Mouse (Mus musculus) forebrain, embryonic 12.5 days (tissue): ENCODE measurements around the gene Rccd1. TPM values are rescaled to one million over a fixed set of nuclear protein-coding genes. Genes with fewer than 3 reads are reported as not detected.

Experiments
- ATAC-seq: fragments of 200-750 bp; cut with Nextera tagmentation; 2 replicates; pipeline ENCODE4 v1.8.0; 2017; ENCODE audit warnings: moderate TSS enrichment; ENCODE audit not compliant: low FRiP score
- H3K27ac ChIP-seq: fragments of 300-500 bp; sonication (generic); 2 replicates; pipeline ENCODE4 v1.5.1; 2016; ENCODE audit warnings: mild to moderate bottlenecking
- H3K27me3 ChIP-seq: fragments of 300-500 bp; sonication (generic); 2 replicates; pipeline ENCODE4 v1.6.1; 2016; ENCODE audit warnings: mild to moderate bottlenecking
- H3K36me3 ChIP-seq: fragments of 300-500 bp; sonication (generic); replicated peaks from 2 replicates; pipeline ENCODE4 v1.6.1; 2016; ENCODE audit warnings: mild to moderate bottlenecking
- H3K4me1 ChIP-seq: fragments of 300-500 bp; sonication (generic); 2 replicates; pipeline ENCODE4 v1.6.1; 2016
- H3K4me2 ChIP-seq: fragments of 300-500 bp; sonication (generic); 2 replicates; pipeline ENCODE4 v1.6.1; 2016; ENCODE audit warnings: mild to moderate bottlenecking, moderate library complexity
- H3K4me3 ChIP-seq: fragments of 300-500 bp; sonication (generic); replicated peaks from 2 replicates; pipeline ENCODE4 v1.5.1; 2016; ENCODE audit warnings: mild to moderate bottlenecking
- H3K9ac ChIP-seq: fragments of 300-500 bp; sonication (generic); 2 replicates; pipeline ENCODE4 v1.6.1; 2016; ENCODE audit warnings: mild to moderate bottlenecking
- H3K9me3 ChIP-seq: fragments of 300-500 bp; sonication (generic); 2 replicates; pipeline ENCODE4 v1.6.1; 2016
- WGBS: fragments of 180-500 bp; shearing (Covaris S2); methylation state at CpG from one replicate; pipeline ENCODE4 v1.1.7; 2016; 5-methylcytosine and 5-hydroxymethylcytosine counted together
- polyA plus RNA-seq: library from polyadenylated mRNA; unstranded; fragments of >200 nt; fragmentation: Nextera tagmentation; extraction: Ambion mirVana; gene quantifications from 2 replicates; pipeline ENCODE4 v1.2.1, GENCODE M21; 2016

Rccd1 gene
- polyA plus RNA-seq, 1 experiment from 2014 or later = 19.1 TPM

- Histone ChIP-seq H3K27me3 (no peaks in the 10 kb centered on the region), H3K9me3 (peaks cover 5% of the 10 kb centered on the region; the same call in 1 of the 2 replicates), H3K27ac (peak within 1 kb of the TSS; percentile 63), H3K9ac (peak within 1 kb of the TSS; percentile 80), H3K36me3 (peaks cover 48% of the 10 kb centered on the region), H3K4me2 (peak within 1 kb of the TSS; percentile 95), H3K4me3 (peak within 1 kb of the TSS; percentile 79), H3K4me1 (peaks cover 18% of the 10 kb centered on the region)
- peak; percentile 89 for ATAC-seq
- 4% methylated on average over 21 of the region's 21 CpGs for WGBS
These were observed 55.1 kb downstream of the Rccd1 start, which contains the start of gene Vps33b for GRCm38 (mm10) chr7:80268897-80269750. Gene Vps33b (plus strand): TSS chr7:80269649.

GRCm38 (mm10) chr7:80267764-80268163 is 56.5 kb downstream of the Rccd1 start:
- Histone ChIP-seq H3K36me3 (peaks cover 43% of the 10 kb centered on the region), H3K27ac (no peak overlapping the region), H3K4me3 (no peak overlapping the region), H3K9me3 (no peaks in the 10 kb centered on the region), H3K27me3 (no peaks in the 10 kb centered on the region), H3K4me2 (no peak overlapping the region), H3K4me1 (peaks cover 18% of the 10 kb centered on the region), H3K9ac (no peak overlapping the region)
- ATAC-seq = no peak
- 93% methylated on average over 1 of the region's 1 CpGs for WGBS

DNA sequence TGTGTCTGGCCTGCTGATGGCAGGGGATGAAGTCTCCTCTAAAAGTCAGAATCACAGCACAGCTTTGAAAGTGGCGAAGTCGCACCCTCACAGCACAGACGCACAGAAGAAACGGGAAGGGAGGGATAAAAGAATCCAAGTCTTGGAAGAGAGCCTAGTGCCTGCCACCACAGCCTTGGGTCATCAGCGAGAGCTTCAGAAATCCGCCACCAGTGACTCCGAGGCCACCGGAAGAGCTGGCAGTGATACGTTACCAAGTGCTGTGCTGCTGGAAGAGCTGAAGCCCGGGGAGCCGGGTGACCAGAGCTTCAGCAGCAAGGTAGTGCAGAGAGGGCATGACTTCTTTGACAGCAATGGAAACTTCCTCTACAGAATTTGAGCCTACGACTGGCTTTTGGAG is 59.6 kb downstream of the Rccd1 start:
- 95% methylated on average over 12 of the region's 12 CpGs for WGBS
- ATAC-seq = no peak

DNA sequence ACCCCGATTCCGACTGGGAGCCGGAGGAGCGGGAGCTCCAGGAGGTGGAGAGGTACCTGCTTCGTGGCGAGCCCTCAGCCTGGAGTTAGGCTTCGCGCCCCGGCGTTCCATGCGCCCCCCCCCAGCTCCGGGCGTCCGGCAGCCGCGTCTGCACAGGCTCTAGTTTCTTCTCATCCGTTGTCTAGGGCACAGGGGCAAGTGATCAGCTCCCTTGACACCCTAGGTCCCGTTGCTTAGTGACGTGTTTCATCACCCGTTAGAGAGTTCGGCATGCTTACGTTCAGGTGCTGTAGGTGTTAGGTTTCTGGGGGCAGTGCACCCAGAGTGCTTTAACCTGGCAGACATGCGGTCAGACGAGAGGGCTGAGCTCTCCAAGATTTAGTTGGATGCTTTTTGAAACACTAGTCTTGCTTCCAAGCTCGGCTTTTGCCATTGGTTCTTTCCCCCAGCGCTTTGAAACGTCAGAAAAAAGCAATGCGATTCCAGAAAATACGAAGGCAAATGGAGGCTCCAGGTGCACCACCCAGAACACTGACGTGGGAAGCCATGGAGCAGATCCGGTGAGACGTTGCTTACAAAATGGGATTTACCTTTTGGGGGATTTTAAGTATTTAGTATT is 62.8 kb downstream of the Rccd1 start:
- H3K4me3 ChIP-seq = peak overlapping the region; percentile 86
- 2% methylated on average over 32 of the region's 32 CpGs for WGBS
- H3K27ac ChIP-seq = peak overlapping the region; percentile 75

More for the DNA sequence above, 59.6 kb downstream of the Rccd1 start:
- H3K4me3 ChIP-seq = no peak overlapping the region
- no peaks in the 10 kb centered on the region for H3K9me3 ChIP-seq
- peaks cover 38% of the 10 kb centered on the region for H3K36me3 ChIP-seq
- H3K27ac ChIP-seq = no peak overlapping the region
- peaks cover 5% of the 10 kb centered on the region for H3K27me3 ChIP-seq
- peaks cover 15% of the 10 kb centered on the region for H3K4me1 ChIP-seq
- H3K9ac ChIP-seq = no peak overlapping the region
- H3K4me2 ChIP-seq = no peak overlapping the region

GRCm38 (mm10) chr7:80260625-80261371 is 63.5 kb downstream of the Rccd1 start, which contains the start of gene Ngrn:
Gene Ngrn (plus strand): TSS chr7:80261215.
- Histone ChIP-seq H3K4me2 (peak within 1 kb of the TSS; percentile 94), H3K4me1 (peaks cover 9% of the 10 kb centered on the region), H3K9ac (peak within 1 kb of the TSS; percentile 80), H3K9me3 (no peaks in the 10 kb centered on the region), H3K4me3 (peak within 1 kb of the TSS; percentile 86), H3K27me3 (peaks cover 36% of the 10 kb centered on the region), H3K27ac (peak within 1 kb of the TSS; percentile 75), H3K36me3 (peaks cover 25% of the 10 kb centered on the region)
- peak; percentile 88 for ATAC-seq
- 27% methylated on average over 40 of the region's 40 CpGs for WGBS

More for the DNA sequence above, 62.8 kb downstream of the Rccd1 start:
- H3K9ac ChIP-seq = peak overlapping the region; percentile 80
- peak overlapping the region; percentile 94 for H3K4me2 ChIP-seq
- H3K36me3 ChIP-seq = peaks cover 32% of the 10 kb centered on the region
- peak; percentile 70; the same call in 1 of the 2 replicates for ATAC-seq
- no peaks in the 10 kb centered on the region for H3K9me3 ChIP-seq
- H3K4me1 ChIP-seq = peaks cover 9% of the 10 kb centered on the region
- H3K27me3 ChIP-seq = peaks cover 33% of the 10 kb centered on the region

- H3K9ac ChIP-seq = no peak overlapping the region
- no peaks in the 10 kb centered on the region for H3K36me3 ChIP-seq
- no peak overlapping the region for H3K4me3 ChIP-seq
- ATAC-seq = no peak
- H3K4me1 ChIP-seq = peaks cover 9% of the 10 kb centered on the region
- 82% methylated on average over 2 of the region's 2 CpGs for WGBS
- H3K4me2 ChIP-seq = no peak overlapping the region
- no peaks in the 10 kb centered on the region for H3K9me3 ChIP-seq
- H3K27me3 ChIP-seq = peaks cover 48% of the 10 kb centered on the region
- H3K27ac ChIP-seq = no peak overlapping the region
These were observed 66.5 kb downstream of the Rccd1 start for GRCm38 (mm10) chr7:80257706-80258105.

DNA sequence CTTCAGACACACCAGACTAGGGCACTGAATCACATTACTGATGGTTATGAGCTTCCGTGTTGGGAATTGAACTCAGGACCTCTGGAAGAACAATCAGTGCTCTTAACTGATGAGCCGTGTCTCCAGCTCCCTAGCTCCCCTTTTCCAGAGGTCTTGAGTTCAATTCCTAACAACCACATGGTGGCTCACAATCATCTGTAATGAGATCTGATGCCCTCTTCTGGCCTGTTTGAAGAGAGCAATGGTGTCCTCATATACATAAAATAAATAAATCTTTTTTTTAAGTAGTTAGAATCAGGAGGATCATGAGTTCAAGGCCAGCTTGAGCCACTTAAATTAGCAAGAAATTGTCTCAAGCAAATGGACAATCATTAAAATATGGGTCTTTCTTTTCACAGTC is 68.3 kb downstream of the Rccd1 start:
- Histone ChIP-seq H3K4me1 (no peaks in the 10 kb centered on the region), H3K4me2 (no peak overlapping the region), H3K4me3 (no peak overlapping the region), H3K27me3 (peaks cover 52% of the 10 kb centered on the region), H3K9ac (no peak overlapping the region), H3K9me3 (no peaks in the 10 kb centered on the region), H3K27ac (no peak overlapping the region), H3K36me3 (no peaks in the 10 kb centered on the region)
- WGBS = 66% methylated on average over 2 of the region's 2 CpGs
- ATAC-seq = no peak

GRCm38 (mm10) chr7:80252886-80253285 is 71.4 kb downstream of the Rccd1 start:
- no peak overlapping the region for H3K9ac ChIP-seq
- H3K4me1 ChIP-seq = no peaks in the 10 kb centered on the region
- H3K27me3 ChIP-seq = peaks cover 33% of the 10 kb centered on the region
- H3K36me3 ChIP-seq = no peaks in the 10 kb centered on the region
- no peaks in the 10 kb centered on the region for H3K9me3 ChIP-seq
- ATAC-seq = no peak
- no peak overlapping the region for H3K4me3 ChIP-seq
- WGBS = 89% methylated on average over 11 of the region's 11 CpGs
- no peak overlapping the region for H3K4me2 ChIP-seq
- no peak overlapping the region for H3K27ac ChIP-seq

DNA sequence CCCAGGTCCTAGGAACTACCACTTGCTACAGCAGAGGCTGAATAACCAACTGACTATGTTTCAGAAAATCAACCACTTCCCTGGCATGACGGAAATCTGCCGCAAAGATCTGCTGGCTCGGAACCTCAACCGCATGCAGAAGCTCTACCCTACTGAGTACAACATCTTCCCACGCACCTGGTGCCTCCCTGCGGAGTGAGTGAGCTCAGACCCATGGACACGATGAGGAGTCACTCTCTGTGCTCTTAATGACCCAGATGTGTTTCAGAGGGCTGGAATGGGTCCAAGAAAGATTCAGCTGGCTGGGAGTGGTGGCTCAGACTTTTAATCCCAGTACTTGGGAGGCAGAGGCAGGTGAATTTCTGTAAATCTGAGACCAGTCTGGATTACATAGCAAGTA is 71.8 kb downstream of the Rccd1 start:
- Histone ChIP-seq H3K36me3 (no peaks in the 10 kb centered on the region), H3K27ac (no peak overlapping the region), H3K4me3 (no peak overlapping the region), H3K9me3 (no peaks in the 10 kb centered on the region), H3K4me1 (no peaks in the 10 kb centered on the region), H3K27me3 (peaks cover 30% of the 10 kb centered on the region), H3K4me2 (no peak overlapping the region), H3K9ac (no peak overlapping the region)
- 82% methylated on average over 7 of the region's 7 CpGs for WGBS
- no peak for ATAC-seq

- H3K9ac ChIP-seq = peak overlapping the region; percentile 61; the same call in 1 of the 2 replicates
- H3K27me3 ChIP-seq = peaks cover 4% of the 10 kb centered on the region
- no peak for ATAC-seq
- H3K9me3 ChIP-seq = no peaks in the 10 kb centered on the region
- peak overlapping the region; percentile 65 for H3K4me2 ChIP-seq
- no peaks in the 10 kb centered on the region for H3K36me3 ChIP-seq
- no peak overlapping the region for H3K27ac ChIP-seq
- H3K4me3 ChIP-seq = peak overlapping the region; percentile 48
- no peaks in the 10 kb centered on the region for H3K4me1 ChIP-seq
- 72% methylated on average over 7 of the region's 7 CpGs for WGBS
These were observed 77.4 kb downstream of the Rccd1 start for GRCm38 (mm10) chr7:80246859-80247258.

GRCm38 (mm10) chr7:80246148-80246721 is 78.0 kb downstream of the Rccd1 start, which contains the start of gene Ttll13:
Gene Ttll13 (plus strand): TSS chr7:80246376.
- Histone ChIP-seq H3K36me3 (no peaks in the 10 kb centered on the region), H3K9ac (peak within 1 kb of the TSS; percentile 61), H3K4me1 (no peaks in the 10 kb centered on the region), H3K9me3 (no peaks in the 10 kb centered on the region), H3K4me3 (peak within 1 kb of the TSS; percentile 48), H3K4me2 (peak within 1 kb of the TSS; percentile 65), H3K27me3 (peaks cover 4% of the 10 kb centered on the region; the same call in 1 of the 2 replicates), H3K27ac (peak within 1 kb of the TSS; percentile 83)
- under 1% methylated on average over 48 of the region's 48 CpGs for WGBS
- ATAC-seq = peak; percentile 98
